Mouse (Mus musculus): ENCODE measurements around the gene Syndig1. TPM values are rescaled to one million over a fixed set of nuclear protein-coding genes. Genes with fewer than 3 reads are reported as not detected.

Syndig1 gene
- polyA plus RNA-seq, 1 experiment from 2014 or later, result 0.21 TPM

DNA sequence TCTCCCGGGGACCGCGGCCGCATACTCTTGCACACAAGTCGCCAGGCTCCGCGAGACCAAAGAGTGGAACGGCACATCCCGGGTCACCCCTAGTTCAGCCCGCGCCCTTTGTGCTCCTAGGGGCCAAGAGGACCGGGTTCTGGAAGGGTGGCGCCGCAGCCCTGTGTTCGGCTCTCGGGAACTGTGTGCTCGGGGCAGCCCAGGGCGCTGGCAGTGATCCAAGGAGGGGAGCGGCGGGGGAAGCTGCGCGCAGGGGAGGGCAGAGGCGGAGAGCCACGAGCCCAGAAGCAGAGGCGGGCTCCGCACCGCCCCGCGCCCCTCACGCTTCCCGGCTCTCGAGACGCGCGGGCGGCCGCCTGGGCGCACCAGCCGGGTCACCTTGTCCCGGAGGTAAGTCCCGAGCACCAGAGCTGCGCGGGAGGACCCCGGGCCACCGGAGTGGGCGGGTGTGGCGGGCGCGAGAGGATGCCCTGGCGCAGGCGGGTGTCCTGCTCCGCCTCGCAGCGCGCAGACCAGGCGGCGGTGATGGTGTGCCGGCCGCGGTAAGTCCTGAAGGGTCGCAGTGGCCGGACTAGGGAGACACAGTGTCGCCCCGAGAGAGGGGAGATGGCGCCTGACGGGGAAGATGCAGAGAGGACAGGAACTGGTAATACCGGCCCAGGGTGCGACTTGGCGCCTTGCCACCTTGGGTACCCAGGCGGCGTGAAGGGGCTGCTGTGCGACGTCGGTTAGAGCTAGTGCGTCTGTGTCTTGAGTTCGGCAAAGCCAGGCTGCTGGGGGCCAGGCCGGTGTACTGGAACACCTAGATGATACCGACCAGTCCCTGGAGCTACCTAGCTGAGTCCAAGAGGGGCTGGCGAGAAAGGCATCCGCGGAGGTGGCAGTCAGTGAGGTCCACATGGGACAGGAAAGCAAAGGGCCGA lies 1.8 kb downstream of the Syndig1 start, which contains the start of gene C530025M09Rik:
C530025M09Rik (minus strand) TSS at position 678 of the 923 bp plus-strand sequence.
- ATAC-seq (ENCODE audit: low read depth), result no peak
- Histone ChIP-seq H3K36me3 (ENCODE audit: control insufficient read depth, insufficient read depth) (no peaks in the 10 kb centered on the region), H3K9me3 (replicated peaks; ENCODE audit: control insufficient read depth, low read length) (no peaks in the 10 kb centered on the region), H3K4me3 (ENCODE audit: low read depth, low read length) (peak within 1 kb of the TSS; percentile 5; the same call in 1 of the 2 replicates), H3K4me2 (ENCODE audit: low read depth, low read length) (peak within 1 kb of the TSS; percentile 8; the same call in 1 of the 2 replicates), H3K9ac (ENCODE audit: low read depth, low read length) (no peak within 1 kb of the TSS), H3K27me3 (ENCODE audit: control insufficient read depth, insufficient read depth, low read depth, low read length) (peaks cover 33% of the 10 kb centered on the region), H3K27ac (ENCODE audit: low read length) (no peak within 1 kb of the TSS), H3K4me1 (ENCODE audit: control insufficient read depth, low read depth, low read length) (no peaks in the 10 kb centered on the region)
- under 1% methylated on average over 78 of the region's 82 CpGs for WGBS (ENCODE audit: insufficient replicate concordance)

GRCm38 (mm10) chr2:149831459-149832245 lies 2.6 kb downstream of the Syndig1 start:
- no peak overlapping the region for H3K27ac ChIP-seq (ENCODE audit: low read length)
- ATAC-seq (ENCODE audit: low read depth), result no peak
- H3K9me3 ChIP-seq (replicated peaks; ENCODE audit: control insufficient read depth, low read length), result no peaks in the 10 kb centered on the region
- no peak overlapping the region for H3K9ac ChIP-seq (ENCODE audit: low read depth, low read length)
- H3K4me1 ChIP-seq (ENCODE audit: control insufficient read depth, low read depth, low read length), result no peaks in the 10 kb centered on the region
- no peak overlapping the region for H3K4me3 ChIP-seq (ENCODE audit: low read depth, low read length)
- H3K27me3 ChIP-seq (ENCODE audit: control insufficient read depth, insufficient read depth, low read depth, low read length), result peaks cover 33% of the 10 kb centered on the region
- H3K4me2 ChIP-seq (ENCODE audit: low read depth, low read length), result peak overlapping the region; percentile 6; the same call in 1 of the 2 replicates
- WGBS (ENCODE audit: insufficient replicate concordance), result 2% methylated on average over 29 of the region's 29 CpGs
- no peaks in the 10 kb centered on the region for H3K36me3 ChIP-seq (ENCODE audit: control insufficient read depth, insufficient read depth)

DNA sequence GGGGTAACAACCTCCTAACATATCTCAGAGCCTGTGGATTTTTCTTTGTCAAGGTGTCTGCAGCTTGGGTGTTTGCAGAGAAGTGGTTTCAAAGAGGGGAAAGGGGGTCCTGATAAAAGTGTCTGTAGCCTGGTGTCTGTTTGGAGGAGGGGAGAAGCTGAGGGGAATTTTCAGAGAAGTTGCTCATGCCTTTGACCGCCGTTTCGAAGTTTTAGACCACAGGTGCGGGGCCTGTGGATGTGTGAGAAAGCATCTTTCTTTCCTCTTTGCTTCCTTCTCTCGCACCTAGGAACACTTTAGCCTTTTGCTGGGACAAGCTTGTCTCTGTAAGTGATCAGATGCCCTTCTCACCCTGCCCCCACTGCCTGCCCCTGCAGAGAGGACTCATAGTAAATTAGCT lies 3.3 kb downstream of the Syndig1 start:
- Histone ChIP-seq H3K27ac (ENCODE audit: low read length) (no peak overlapping the region), H3K27me3 (ENCODE audit: control insufficient read depth, insufficient read depth, low read depth, low read length) (peaks cover 33% of the 10 kb centered on the region), H3K36me3 (ENCODE audit: control insufficient read depth, insufficient read depth) (no peaks in the 10 kb centered on the region), H3K4me3 (ENCODE audit: low read depth, low read length) (no peak overlapping the region), H3K4me2 (ENCODE audit: low read depth, low read length) (no peak overlapping the region), H3K9me3 (replicated peaks; ENCODE audit: control insufficient read depth, low read length) (no peaks in the 10 kb centered on the region), H3K9ac (ENCODE audit: low read depth, low read length) (no peak overlapping the region), H3K4me1 (ENCODE audit: control insufficient read depth, low read depth, low read length) (no peaks in the 10 kb centered on the region)
- no peak for ATAC-seq (ENCODE audit: low read depth)
- 7% methylated on average over 5 of the region's 5 CpGs for WGBS (ENCODE audit: insufficient replicate concordance)

DNA sequence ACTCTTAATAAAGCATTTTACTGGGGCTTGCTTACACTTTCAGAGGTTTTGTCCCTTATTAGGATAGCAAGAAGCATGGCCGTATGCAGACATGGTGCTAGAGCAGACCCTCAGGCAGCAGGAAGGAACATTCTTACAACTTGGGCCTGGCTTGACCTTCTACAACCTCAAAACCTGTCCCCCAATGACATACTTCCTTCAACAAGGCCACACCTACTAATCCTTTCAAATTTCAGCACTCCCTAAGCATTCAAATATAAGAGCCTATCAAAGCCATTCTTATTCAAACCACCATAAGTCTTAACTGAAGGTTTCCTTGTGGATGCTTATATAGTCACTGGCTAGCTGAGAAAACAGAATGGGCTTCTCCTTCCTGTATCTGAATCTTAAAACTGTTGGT lies 6.1 kb downstream of the Syndig1 start:
- H3K4me2 ChIP-seq (ENCODE audit: low read depth, low read length), result no peak overlapping the region
- no peak for ATAC-seq (ENCODE audit: low read depth)
- H3K36me3 ChIP-seq (ENCODE audit: control insufficient read depth, insufficient read depth), result no peaks in the 10 kb centered on the region
- H3K4me3 ChIP-seq (ENCODE audit: low read depth, low read length), result no peak overlapping the region
- no peak overlapping the region for H3K27ac ChIP-seq (ENCODE audit: low read length)
- H3K4me1 ChIP-seq (ENCODE audit: control insufficient read depth, low read depth, low read length), result no peaks in the 10 kb centered on the region
- H3K9me3 ChIP-seq (replicated peaks; ENCODE audit: control insufficient read depth, low read length), result no peaks in the 10 kb centered on the region
- WGBS (ENCODE audit: insufficient replicate concordance), result 65% methylated on average over 1 of the region's 1 CpGs
- no peak overlapping the region for H3K9ac ChIP-seq (ENCODE audit: low read depth, low read length)
- H3K27me3 ChIP-seq (ENCODE audit: control insufficient read depth, insufficient read depth, low read depth, low read length), result peaks cover 26% of the 10 kb centered on the region

- no peak for ATAC-seq (ENCODE audit: low read depth)
- no peak overlapping the region for H3K9ac ChIP-seq (ENCODE audit: low read depth, low read length)
- 28% methylated on average over 2 of the region's 2 CpGs for WGBS (ENCODE audit: insufficient replicate concordance)
These were observed 7.6 kb downstream of the Syndig1 start for GRCm38 (mm10) chr2:149836471-149837135.

DNA sequence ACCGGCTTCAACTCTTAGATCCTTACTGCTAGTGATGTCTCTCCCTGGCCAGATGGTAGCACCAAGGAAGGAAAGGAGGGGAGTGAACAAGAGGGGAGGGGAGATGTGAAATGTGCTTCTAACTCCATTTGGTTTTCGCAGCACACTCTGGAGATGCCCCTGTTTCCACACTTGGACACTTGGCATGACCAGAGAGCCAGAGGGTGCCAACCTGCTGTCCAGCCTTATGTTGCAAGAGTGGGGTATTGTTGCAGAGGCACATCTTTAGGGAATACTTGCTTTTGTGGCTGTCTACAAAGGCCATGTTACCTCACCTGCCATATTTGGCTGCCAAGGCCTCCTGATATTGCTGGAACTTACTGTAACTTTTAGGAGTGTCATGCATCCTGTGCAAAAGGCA lies 10.7 kb downstream of the Syndig1 start:
- H3K27me3 ChIP-seq (ENCODE audit: control insufficient read depth, insufficient read depth, low read depth, low read length), result no peaks in the 10 kb centered on the region
- no peak overlapping the region for H3K4me2 ChIP-seq (ENCODE audit: low read depth, low read length)
- H3K9me3 ChIP-seq (replicated peaks; ENCODE audit: control insufficient read depth, low read length), result no peaks in the 10 kb centered on the region
- H3K9ac ChIP-seq (ENCODE audit: low read depth, low read length), result no peak overlapping the region
- H3K4me1 ChIP-seq (ENCODE audit: control insufficient read depth, low read depth, low read length), result no peaks in the 10 kb centered on the region
- no peaks in the 10 kb centered on the region for H3K36me3 ChIP-seq (ENCODE audit: control insufficient read depth, insufficient read depth)
- 54% methylated on average over 2 of the region's 2 CpGs for WGBS (ENCODE audit: insufficient replicate concordance)
- ATAC-seq (ENCODE audit: low read depth), result no peak
- H3K4me3 ChIP-seq (ENCODE audit: low read depth, low read length), result no peak overlapping the region
- no peak overlapping the region for H3K27ac ChIP-seq (ENCODE audit: low read length)

More at GRCm38 (mm10) chr2:149836471-149837135, 7.6 kb downstream of the Syndig1 start:
- H3K27ac ChIP-seq (ENCODE audit: low read length), result no peak overlapping the region
- H3K4me3 ChIP-seq (ENCODE audit: low read depth, low read length), result no peak overlapping the region
- no peaks in the 10 kb centered on the region for H3K4me1 ChIP-seq (ENCODE audit: control insufficient read depth, low read depth, low read length)
- no peaks in the 10 kb centered on the region for H3K9me3 ChIP-seq (replicated peaks; ENCODE audit: control insufficient read depth, low read length)
- H3K4me2 ChIP-seq (ENCODE audit: low read depth, low read length), result no peak overlapping the region
- no peaks in the 10 kb centered on the region for H3K36me3 ChIP-seq (ENCODE audit: control insufficient read depth, insufficient read depth)
- H3K27me3 ChIP-seq (ENCODE audit: control insufficient read depth, insufficient read depth, low read depth, low read length), result peaks cover 11% of the 10 kb centered on the region

DNA sequence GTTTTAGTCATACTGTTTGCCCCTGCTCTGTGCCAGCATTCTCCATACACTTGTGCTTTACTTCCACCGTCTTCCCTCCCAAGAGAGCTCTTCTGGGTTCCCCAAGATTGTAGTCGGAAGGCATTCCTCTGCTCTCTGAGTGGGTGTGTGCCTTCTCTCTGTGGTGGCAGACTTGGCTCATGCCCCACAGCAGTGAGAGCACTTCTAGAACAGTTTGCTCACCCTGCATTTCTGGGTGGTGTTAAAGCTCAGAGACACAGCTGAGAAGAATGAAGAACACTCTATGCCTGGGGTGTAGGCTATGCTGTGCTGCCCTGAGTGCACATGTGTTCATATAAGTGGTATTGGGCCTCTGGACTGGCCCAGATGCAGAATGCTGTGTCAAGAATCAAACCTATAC lies 15.6 kb downstream of the Syndig1 start:
- H3K27ac ChIP-seq (ENCODE audit: low read length), result no peak overlapping the region
- no peak overlapping the region for H3K9ac ChIP-seq (ENCODE audit: low read depth, low read length)
- H3K4me1 ChIP-seq (ENCODE audit: control insufficient read depth, low read depth, low read length), result no peaks in the 10 kb centered on the region
- H3K4me2 ChIP-seq (ENCODE audit: low read depth, low read length), result no peak overlapping the region
- no peak for ATAC-seq (ENCODE audit: low read depth)
- no peaks in the 10 kb centered on the region for H3K9me3 ChIP-seq (replicated peaks; ENCODE audit: control insufficient read depth, low read length)
- H3K27me3 ChIP-seq (ENCODE audit: control insufficient read depth, insufficient read depth, low read depth, low read length), result no peaks in the 10 kb centered on the region
- H3K4me3 ChIP-seq (ENCODE audit: low read depth, low read length), result no peak overlapping the region
- H3K36me3 ChIP-seq (ENCODE audit: control insufficient read depth, insufficient read depth), result no peaks in the 10 kb centered on the region
- 47% methylated on average over 2 of the region's 2 CpGs for WGBS (ENCODE audit: insufficient replicate concordance)

DNA sequence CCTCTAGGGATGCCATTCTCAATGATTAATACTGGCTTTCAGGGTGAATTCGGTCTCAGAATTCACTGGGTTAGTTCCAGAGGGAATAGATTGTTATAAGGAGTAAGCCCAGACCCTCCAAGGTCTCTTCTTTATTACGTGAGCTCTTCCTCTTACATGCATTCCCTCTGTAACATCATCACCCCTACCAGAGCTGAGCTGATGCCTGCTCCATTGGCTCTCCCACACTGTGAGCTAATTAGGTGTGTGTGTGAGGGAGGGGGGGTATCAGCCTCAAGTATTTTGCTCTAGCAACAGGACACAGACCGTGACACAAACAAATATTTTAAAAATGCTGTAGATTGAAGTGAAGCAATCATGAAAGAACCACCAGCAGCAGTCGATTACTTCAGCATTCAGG lies 19.8 kb downstream of the Syndig1 start:
- no peak for ATAC-seq (ENCODE audit: low read depth)
- Histone ChIP-seq H3K4me2 (ENCODE audit: low read depth, low read length) (no peak overlapping the region), H3K9ac (ENCODE audit: low read depth, low read length) (no peak overlapping the region), H3K27ac (ENCODE audit: low read length) (no peak overlapping the region), H3K4me1 (ENCODE audit: control insufficient read depth, low read depth, low read length) (no peaks in the 10 kb centered on the region), H3K9me3 (replicated peaks; ENCODE audit: control insufficient read depth, low read length) (no peaks in the 10 kb centered on the region), H3K36me3 (ENCODE audit: control insufficient read depth, insufficient read depth) (no peaks in the 10 kb centered on the region), H3K27me3 (ENCODE audit: control insufficient read depth, insufficient read depth, low read depth, low read length) (no peaks in the 10 kb centered on the region), H3K4me3 (ENCODE audit: low read depth, low read length) (no peak overlapping the region)
- 38% methylated on average over 4 of the region's 4 CpGs for WGBS (ENCODE audit: insufficient replicate concordance)

All from liver, embryonic 16.5 days (tissue).